Mouse (Mus musculus) olfactory bulb, adult 2 months (tissue): ENCODE measurements around the gene Smpd2.

Experiments
- CTCF ChIP-seq: fragments of 200-500 bp; IDR thresholded peaks from 2 replicates; pipeline ENCODE4 v1.5.1; 2012; ENCODE audit warnings: low read depth, mild to moderate bottlenecking, low read length, moderate library complexity; ENCODE audit not compliant: insufficient read depth
- POLR2A ChIP-seq: fragments of 200-500 bp; IDR thresholded peaks from 2 replicates; pipeline ENCODE4 v1.6.1; 2012; ENCODE audit warnings: mild to moderate bottlenecking, low read depth, low read length, moderate library complexity; ENCODE audit not compliant: insufficient read depth

GRCm38 (mm10) chr10:41537983-41538330, 47.8 kb upstream of the Smpd2 start:
- TF ChIP-seq CTCF (no peak), POLR2A (no peak)
